Mouse (Mus musculus): ENCODE data around the gene Kcnj12.

Kcnj12 gene

GRCm38 (mm10) chr11:61022550-61023391, at the start of gene Kcnj12:
TSS of gene Kcnj12 (plus strand) at chr11:61022564.
- no peak for DNase-seq (ENCODE audit: low spot score)

- DNase-seq (ENCODE audit: low spot score): no peak
Observed at GRCm38 (mm10) chr11:60975097-60975496, 47.3 kb upstream of the Kcnj12 start.

- DNase-seq (ENCODE audit: low spot score): no peak
Observed at GRCm38 (mm10) chr11:60976234-60976633, 46.1 kb upstream of the Kcnj12 start.

GRCm38 (mm10) chr11:60976742-60977141, 45.6 kb upstream of the Kcnj12 start:
- no peak for DNase-seq (ENCODE audit: low spot score)

- DNase-seq (ENCODE audit: low spot score): no peak
Observed at GRCm38 (mm10) chr11:60977153-60977552, 45.2 kb upstream of the Kcnj12 start.

- DNase-seq (ENCODE audit: low spot score): no peak
Observed at GRCm38 (mm10) chr11:60978658-60979057, 43.7 kb upstream of the Kcnj12 start.

- no peak for DNase-seq (ENCODE audit: low spot score)
Observed at GRCm38 (mm10) chr11:60979788-60980187, 42.6 kb upstream of the Kcnj12 start.

- DNase-seq (ENCODE audit: low spot score): no peak
Observed at GRCm38 (mm10) chr11:60981693-60982486, 40.5 kb upstream of the Kcnj12 start.

- no peak for DNase-seq (ENCODE audit: low spot score)
Observed at GRCm38 (mm10) chr11:60984912-60985558, 37.3 kb upstream of the Kcnj12 start.

GRCm38 (mm10) chr11:60990428-60990827, 31.9 kb upstream of the Kcnj12 start:
- no peak for DNase-seq (ENCODE audit: low spot score)

GRCm38 (mm10) chr11:61002736-61003135, 19.6 kb upstream of the Kcnj12 start:
- DNase-seq (ENCODE audit: low spot score): no peak

GRCm38 (mm10) chr11:61004046-61004445, 18.3 kb upstream of the Kcnj12 start:
- DNase-seq (ENCODE audit: low spot score): no peak

GRCm38 (mm10) chr11:61004781-61005180, 17.6 kb upstream of the Kcnj12 start:
- DNase-seq (ENCODE audit: low spot score): no peak

GRCm38 (mm10) chr11:61005345-61005744, 17.0 kb upstream of the Kcnj12 start:
- no peak for DNase-seq (ENCODE audit: low spot score)

- DNase-seq (ENCODE audit: low spot score): no peak
Observed at GRCm38 (mm10) chr11:61011736-61012294, 10.5 kb upstream of the Kcnj12 start.

GRCm38 (mm10) chr11:61016866-61017398, 5.4 kb upstream of the Kcnj12 start:
- DNase-seq (ENCODE audit: low spot score): no peak

GRCm38 (mm10) chr11:61021129-61021528, 1.2 kb upstream of the Kcnj12 start:
- DNase-seq (ENCODE audit: low spot score): no peak

- DNase-seq (ENCODE audit: low spot score): no peak
Observed at GRCm38 (mm10) chr11:61021676-61022549, 451 bp upstream of the Kcnj12 start.

GRCm38 (mm10) chr11:61023416-61024200, 1.2 kb downstream of the Kcnj12 start:
- no peak for DNase-seq (ENCODE audit: low spot score)

- DNase-seq (ENCODE audit: low spot score): no peak
Observed at GRCm38 (mm10) chr11:61024388-61024787, 2.0 kb downstream of the Kcnj12 start.

Measured in urinary bladder, postnatal 25 days (tissue).